Mouse (Mus musculus): Measurements from ENCODE around the gene Scaf4.

DNA sequence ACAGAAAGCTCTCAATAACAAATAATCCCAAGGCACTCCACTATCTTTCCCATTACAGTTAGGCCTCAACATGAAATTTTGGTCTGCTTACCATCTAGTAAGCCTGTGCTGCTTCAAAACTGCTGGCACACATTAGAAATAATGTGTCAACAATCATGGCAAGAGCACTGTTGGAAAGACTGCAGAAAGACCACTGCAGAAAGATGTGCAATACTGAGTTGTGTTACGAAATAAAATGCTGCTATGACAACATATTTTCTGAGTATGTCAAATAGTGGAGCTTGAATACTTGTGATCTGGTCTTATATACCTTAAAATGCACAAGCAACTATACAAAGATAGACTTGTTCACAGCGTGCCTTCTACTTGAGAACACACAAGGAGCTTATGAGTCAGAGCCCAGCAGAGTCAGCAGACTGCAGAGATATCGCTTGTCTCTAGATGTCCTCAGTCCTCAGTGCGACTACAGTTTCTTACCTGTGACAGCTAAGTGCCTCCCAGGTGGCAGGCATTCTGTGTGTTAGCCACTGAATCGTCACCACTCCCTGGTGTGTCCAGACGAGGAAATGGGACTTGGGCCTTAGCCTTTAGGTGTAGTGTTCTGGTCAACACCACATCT, 45.1 kb downstream of the Scaf4 start:
- TF ChIP-seq HCFC1 (IDR thresholded peaks at IDR 0.05; ENCODE audit: borderline replicate concordance, insufficient read depth, low read length) (no peak), CHD2 (IDR thresholded peaks at IDR 0.05; ENCODE audit: low read depth, low read length) (no peak), ZC3H11A (IDR thresholded peaks at IDR 0.05; ENCODE audit: borderline replicate concordance, low read depth, low read length) (no peak), ZNF384 (IDR thresholded peaks at IDR 0.05; ENCODE audit: low read depth, low read length) (no peak), MAFK (IDR thresholded peaks at IDR 0.05; ENCODE audit: insufficient read depth, low read depth, low read length) (no peak)

Data from ES-E14 (cell line).